Mouse (Mus musculus) stomach, embryonic 16.5 days (tissue): ENCODE data around the gene Vps4b. TPM values are rescaled to one million over a fixed set of nuclear protein-coding genes. Genes with fewer than 3 reads are reported as not detected.
A peak's percentile ranks its signal among the peaks of the same experiment; 100 is the strongest.

Experiments used
- ATAC-seq: fragments of 200-750 bp; cut with Nextera tagmentation; 2 replicates; pipeline ENCODE4 v1.8.0; 2017; ENCODE audit warnings: moderate number of reproducible peaks, moderate TSS enrichment; ENCODE audit not compliant: insufficient read depth, low FRiP score
- H3K27ac ChIP-seq: fragments of 300-500 bp; sonication (generic); 2 replicates; pipeline ENCODE4 v1.5.1; 2014; ENCODE audit warnings: low read length
- H3K27me3 ChIP-seq: fragments of 300-500 bp; sonication (generic); 2 replicates; pipeline ENCODE4 v1.6.1; 2014; ENCODE audit warnings: low read length, control low read depth, mixed read lengths; ENCODE audit not compliant: control insufficient read depth, insufficient read depth
- H3K36me3 ChIP-seq: fragments of 300-500 bp; sonication (generic); 2 replicates; pipeline ENCODE4 v1.6.1; 2014; ENCODE audit warnings: low read length; ENCODE audit not compliant: control insufficient read depth, insufficient read depth
- H3K4me1 ChIP-seq: fragments of 300-500 bp; sonication (generic); 2 replicates; pipeline ENCODE4 v1.6.1; 2014; ENCODE audit warnings: low read length, control low read depth, mixed read lengths; ENCODE audit not compliant: control insufficient read depth, insufficient read depth
- H3K4me2 ChIP-seq: fragments of 300-500 bp; sonication (generic); 2 replicates; pipeline ENCODE4 v1.6.1; 2014; ENCODE audit warnings: low read depth, low read length, mixed read lengths
- H3K4me3 ChIP-seq: fragments of 300-500 bp; sonication (generic); replicated peaks from 2 replicates; pipeline ENCODE4 v1.5.1; 2014; ENCODE audit warnings: mild to moderate bottlenecking, low read length
- H3K9ac ChIP-seq: fragments of 300-500 bp; sonication (generic); 2 replicates; pipeline ENCODE4 v1.6.1; 2014; ENCODE audit warnings: low read length
- H3K9me3 ChIP-seq: fragments of 300-500 bp; sonication (generic); replicated peaks from 2 replicates; pipeline ENCODE4 v1.6.1; 2016; ENCODE audit warnings: low read length, control low read depth; ENCODE audit not compliant: control insufficient read depth
- WGBS: fragments of 180-500 bp; shearing (Covaris S2); extraction: QIAGEN DNeasy Blood & Tissue Kit; methylation state at CpG from one replicate; pipeline ENCODE4 v1.1.7; 2014; 5-methylcytosine and 5-hydroxymethylcytosine counted together
- polyA plus RNA-seq: library from polyadenylated mRNA; unstranded; fragments of >200 nt; fragmentation: Nextera tagmentation; extraction: Ambion mirVana; gene quantifications from 2 replicates; pipeline ENCODE4 v1.2.1, GENCODE M21; 2015

The Vps4b gene
- polyA plus RNA-seq, 1 experiment from 2014 or later = 82.1 TPM

GRCm38 (mm10) chr1:106796987-106797779 lies 655 bp upstream of the Vps4b start:
- WGBS = 61% methylated on average over 7 of the region's 7 CpGs
- H3K9ac ChIP-seq = no peak overlapping the region; the same call in 1 of the 2 replicates
- peak overlapping the region; percentile 96 for H3K4me3 ChIP-seq
- no peaks in the 10 kb centered on the region; the same call in 1 of the 2 replicates for H3K27me3 ChIP-seq
- H3K9me3 ChIP-seq = no peaks in the 10 kb centered on the region
- no peaks in the 10 kb centered on the region for H3K36me3 ChIP-seq
- H3K4me2 ChIP-seq = peak overlapping the region; percentile 72
- H3K4me1 ChIP-seq = peaks cover 12% of the 10 kb centered on the region
- ATAC-seq = no peak
- no peak overlapping the region for H3K27ac ChIP-seq

GRCm38 (mm10) chr1:106795634-106796541 lies 640 bp downstream of the Vps4b start:
- 2% methylated on average over 51 of the region's 51 CpGs for WGBS
- Histone ChIP-seq H3K4me3 (peak overlapping the region; percentile 96), H3K4me1 (peaks cover 12% of the 10 kb centered on the region), H3K4me2 (peak overlapping the region; percentile 89), H3K36me3 (no peaks in the 10 kb centered on the region), H3K9me3 (no peaks in the 10 kb centered on the region), H3K27ac (peak overlapping the region; percentile 98), H3K9ac (peak overlapping the region; percentile 99), H3K27me3 (no peaks in the 10 kb centered on the region; the same call in 1 of the 2 replicates)
- peak; percentile 92 for ATAC-seq

GRCm38 (mm10) chr1:106774896-106775295 lies 21.6 kb downstream of the Vps4b start:
- no peaks in the 10 kb centered on the region for H3K9me3 ChIP-seq
- ATAC-seq = no peak
- H3K27me3 ChIP-seq = no peaks in the 10 kb centered on the region
- H3K27ac ChIP-seq = no peak overlapping the region
- WGBS = 82% methylated on average over 4 of the region's 4 CpGs
- no peak overlapping the region for H3K4me3 ChIP-seq
- H3K4me1 ChIP-seq = no peaks in the 10 kb centered on the region
- H3K4me2 ChIP-seq = no peak overlapping the region
- H3K36me3 ChIP-seq = peaks cover 26% of the 10 kb centered on the region
- H3K9ac ChIP-seq = no peak overlapping the region

GRCm38 (mm10) chr1:106774092-106774491 lies 22.4 kb downstream of the Vps4b start:
- Histone ChIP-seq H3K9ac (no peak overlapping the region), H3K36me3 (peaks cover 20% of the 10 kb centered on the region), H3K9me3 (no peaks in the 10 kb centered on the region), H3K4me1 (no peaks in the 10 kb centered on the region), H3K27ac (no peak overlapping the region), H3K4me2 (no peak overlapping the region), H3K27me3 (no peaks in the 10 kb centered on the region), H3K4me3 (no peak overlapping the region)
- ATAC-seq = no peak
- WGBS = 75% methylated on average over 9 of the region's 9 CpGs

GRCm38 (mm10) chr1:106768773-106769172 lies 27.8 kb downstream of the Vps4b start:
- Histone ChIP-seq H3K4me1 (no peaks in the 10 kb centered on the region), H3K36me3 (peaks cover 19% of the 10 kb centered on the region), H3K27me3 (no peaks in the 10 kb centered on the region), H3K27ac (no peak overlapping the region), H3K9me3 (no peaks in the 10 kb centered on the region), H3K4me3 (no peak overlapping the region), H3K9ac (no peak overlapping the region), H3K4me2 (no peak overlapping the region)
- ATAC-seq = no peak

- H3K4me2 ChIP-seq = no peak overlapping the region
- peaks cover 15% of the 10 kb centered on the region for H3K36me3 ChIP-seq
- H3K4me3 ChIP-seq = no peak overlapping the region
- no peaks in the 10 kb centered on the region for H3K27me3 ChIP-seq
- ATAC-seq = no peak
- no peak overlapping the region for H3K27ac ChIP-seq
- H3K4me1 ChIP-seq = no peaks in the 10 kb centered on the region; the same call in 1 of the 2 replicates
- 88% methylated on average over 8 of the region's 8 CpGs for WGBS
- no peaks in the 10 kb centered on the region for H3K9me3 ChIP-seq
- no peak overlapping the region for H3K9ac ChIP-seq
Measured at GRCm38 (mm10) chr1:106765771-106766170, 30.8 kb downstream of the Vps4b start.

- Histone ChIP-seq H3K4me3 (no peak overlapping the region), H3K27me3 (no peaks in the 10 kb centered on the region), H3K27ac (no peak overlapping the region), H3K9ac (no peak overlapping the region), H3K4me1 (no peaks in the 10 kb centered on the region; the same call in 1 of the 2 replicates), H3K9me3 (no peaks in the 10 kb centered on the region), H3K4me2 (no peak overlapping the region), H3K36me3 (peaks cover 8% of the 10 kb centered on the region)
- 84% methylated on average over 2 of the region's 2 CpGs for WGBS
- no peak for ATAC-seq
Measured at GRCm38 (mm10) chr1:106764846-106765245, 31.7 kb downstream of the Vps4b start.

- Histone ChIP-seq H3K4me1 (no peaks in the 10 kb centered on the region; the same call in 1 of the 2 replicates), H3K36me3 (peaks cover 8% of the 10 kb centered on the region; the same call in 1 of the 2 replicates), H3K9me3 (no peaks in the 10 kb centered on the region), H3K27me3 (no peaks in the 10 kb centered on the region), H3K27ac (no peak overlapping the region), H3K4me3 (no peak overlapping the region), H3K9ac (no peak overlapping the region), H3K4me2 (no peak overlapping the region)
- WGBS = 72% methylated on average over 3 of the region's 3 CpGs
- no peak for ATAC-seq
Measured at GRCm38 (mm10) chr1:106764281-106764680, 32.2 kb downstream of the Vps4b start.

GRCm38 (mm10) chr1:106760750-106761149 lies 35.8 kb downstream of the Vps4b start:
- H3K27ac ChIP-seq = no peak overlapping the region
- no peaks in the 10 kb centered on the region for H3K36me3 ChIP-seq
- no peak overlapping the region for H3K4me2 ChIP-seq
- no peaks in the 10 kb centered on the region for H3K27me3 ChIP-seq
- peaks cover 16% of the 10 kb centered on the region for H3K4me1 ChIP-seq
- WGBS = 84% methylated on average over 3 of the region's 3 CpGs
- H3K9ac ChIP-seq = no peak overlapping the region
- H3K9me3 ChIP-seq = no peaks in the 10 kb centered on the region
- ATAC-seq = no peak
- no peak overlapping the region for H3K4me3 ChIP-seq
